Mouse (Mus musculus) kidney, embryonic 15.5 days (tissue): ENCODE results near the gene Sfxn5. TPM values are rescaled to one million over a fixed set of nuclear protein-coding genes. Genes with fewer than 3 reads are reported as not detected.

ENCODE experiments used
- microRNA-seq: library from miRNA; unstranded; fragments of <30 nt; microRNA quantifications from one replicate; pipeline ENCODE4, GENCODE M21; 2016
- polyA plus RNA-seq: library from polyadenylated mRNA; unstranded; fragments of >200 nt; fragmentation: Nextera tagmentation; extraction: Ambion mirVana; gene quantifications from 2 replicates; pipeline ENCODE4 v1.2.1, GENCODE M21; 2015

The Sfxn5 gene
- polyA plus RNA-seq, 1 experiment from 2014 or later, result 12.9 TPM

Small RNA genes lying within 50 kb of the gene (microRNA-seq; reads per million reads assigned to microRNA genes)
- not detected for gene Mir705

Other genes with a start within 250 kb of the Sfxn5 start
- gene Spr, start 195.7 kb downstream of the Sfxn5 start, polyA plus RNA-seq, result 64.0 and 66.6 TPM in 2 replicates
- gene Emx1, start 146.0 kb downstream of the Sfxn5 start, polyA plus RNA-seq, result 12.1 and 12.9 TPM in 2 replicates
- 12.1 and 13.8 TPM in 2 replicates for gene Rab11fip5, start 41.2 kb upstream of the Sfxn5 start, polyA plus RNA-seq
- not detected in 2 replicates for gene Noto, start 90.5 kb upstream of the Sfxn5 start, polyA plus RNA-seq
- gene Smyd5, start 98.6 kb upstream of the Sfxn5 start, polyA plus RNA-seq, result 69.3 and 75.1 TPM in 2 replicates
- 543 and 552 TPM in 2 replicates for gene Cct7, start 118.1 kb upstream of the Sfxn5 start, polyA plus RNA-seq
- gene Pradc1, start 118.5 kb upstream of the Sfxn5 start, polyA plus RNA-seq, result 37.2 and 38.3 TPM in 2 replicates
- 0.08 and 0.18 TPM in 2 replicates for gene Fbxo41, start 169.6 kb upstream of the Sfxn5 start, polyA plus RNA-seq
- gene Egr4, start 180.2 kb upstream of the Sfxn5 start, polyA plus RNA-seq, result not detected in 2 replicates